Mouse (Mus musculus): ENCODE data around the gene Ltk. TPM values are rescaled to one million over a fixed set of nuclear protein-coding genes. Genes with fewer than 3 reads are reported as not detected.
"Not testable (repeated sequence)": the region's sequence is repeated elsewhere in the genome, so short reads cannot be mapped to it uniquely, and the experiment has no call there.

The Ltk gene
- total RNA-seq, 2 experiments from 2014 or later: 11.6 to 13.0 TPM

- DNase-seq: no peak
Observed at GRCm38 (mm10) chr2:119758844-119759835, 1.1 kb downstream of the Ltk start.

GRCm38 (mm10) chr2:119758101-119758843 lies 2.0 kb downstream of the Ltk start:
- DNase-seq: peak in 1 of 2 experiments; percentile 36

GRCm38 (mm10) chr2:119757601-119758100 lies 2.6 kb downstream of the Ltk start:
- DNase-seq: no peak

GRCm38 (mm10) chr2:119749260-119749659 lies 11.0 kb downstream of the Ltk start:
- no peak for DNase-seq

- no peak for DNase-seq
Observed at GRCm38 (mm10) chr2:119747554-119747953, 12.7 kb downstream of the Ltk start.

- DNase-seq: no peak
Observed at GRCm38 (mm10) chr2:119745281-119745680, 14.9 kb downstream of the Ltk start.

- peak in 1 of 2 experiments; percentile 29 for DNase-seq
Observed at GRCm38 (mm10) chr2:119744163-119745111, 15.8 kb downstream of the Ltk start.

GRCm38 (mm10) chr2:119743808-119744162 lies 16.4 kb downstream of the Ltk start:
- no peak for DNase-seq

- peak; percentile 74 to 77 for DNase-seq
Observed at GRCm38 (mm10) chr2:119743176-119743807, 16.9 kb downstream of the Ltk start.

GRCm38 (mm10) chr2:119742461-119743175 lies 17.6 kb downstream of the Ltk start:
- DNase-seq: peak in 1 of 2 experiments; percentile 49

GRCm38 (mm10) chr2:119741581-119742411 lies 18.4 kb downstream of the Ltk start, which contains the start of gene Itpka:
Gene Itpka (plus strand): TSS chr2:119742337.
- peak; percentile 51 to 52 for DNase-seq

GRCm38 (mm10) chr2:119740567-119740966 lies 19.7 kb downstream of the Ltk start:
- DNase-seq: no peak

- no peak for DNase-seq
Observed at GRCm38 (mm10) chr2:119737124-119737523, 23.1 kb downstream of the Ltk start.

- DNase-seq: no peak
Observed at GRCm38 (mm10) chr2:119730735-119731134, 29.5 kb downstream of the Ltk start.

- DNase-seq: no peak
Observed at GRCm38 (mm10) chr2:119727762-119728416, 32.3 kb downstream of the Ltk start.

- DNase-seq: peak in 1 of 2 experiments; percentile 42
Observed at GRCm38 (mm10) chr2:119721070-119721469, 39.2 kb downstream of the Ltk start.

GRCm38 (mm10) chr2:119715868-119716267 lies 44.4 kb downstream of the Ltk start:
- not testable (repeated sequence) for DNase-seq

GRCm38 (mm10) chr2:119710011-119710410 lies 50.2 kb downstream of the Ltk start:
- DNase-seq: no peak

- no peak for DNase-seq
Observed at GRCm38 (mm10) chr2:119707676-119708075, 52.6 kb downstream of the Ltk start.
